ENCODE assay signal across 11 mouse cellular contexts in genomic region chr17:90696071-90696800, GRCm38 (mm10).
DNase-seq lines count a peak whose midpoint lies in the region; ATAC-seq and TF ChIP-seq lines count a peak whose summit lies in the region.
"Had no signal": no experiment of that assay in that cellular context is flagged by ENCODE, and none has a peak within 500 bp of the region (broad histone marks: within the 10 kb centered on the region; RNA-seq: fewer than 3 reads in every experiment).

No protein-coding gene starts in this region.

- peak overlapping the region; percentile 39; the same call in 1 of the 2 replicates for H3K27ac ChIP-seq in cerebellum, adult 2 months (ENCODE audit: insufficient read depth, low read length)
- H3K27ac ChIP-seq in forebrain, embryonic 16.5 days (ENCODE audit: low read length): peak overlapping the region; percentile 31
- peak overlapping the region; percentile 74 for H3K27ac ChIP-seq in midbrain, embryonic 16.5 days (ENCODE audit: low read length)
- H3K27ac ChIP-seq: liver, embryonic 13.5 days had no signal

- H3K36me3 ChIP-seq in forebrain, embryonic 16.5 days (ENCODE audit: control insufficient read depth, insufficient read depth): no peaks in the 10 kb centered on the region
- H3K36me3 ChIP-seq in midbrain, embryonic 16.5 days (ENCODE audit: control insufficient read depth, insufficient read depth, low read length): no peaks in the 10 kb centered on the region
- H3K36me3 ChIP-seq: liver, embryonic 13.5 days had no signal

- no peak for TF ChIP-seq CTCF in cerebellum, adult 2 months (IDR thresholded peaks at IDR 0.05; ENCODE audit: borderline replicate concordance, insufficient read depth, low read depth, low read length)
- no peak for TF ChIP-seq CTCF in brain, embryonic 14.5 days (IDR thresholded peaks at IDR 0.05; ENCODE audit: borderline replicate concordance, extremely low read depth, insufficient read depth, insufficient read length)

- 39% methylated on average over 6 of the region's 6 CpGs for WGBS in cerebellum, adult 2 months
- WGBS in forebrain, embryonic 16.5 days: under 1% methylated on average over 6 of the region's 6 CpGs
- 4% methylated on average over 6 of the region's 6 CpGs for WGBS in midbrain, embryonic 16.5 days

- no peaks in the 10 kb centered on the region for H3K27me3 ChIP-seq in cerebellum, adult 2 months (ENCODE audit: control insufficient read depth, insufficient read depth, low read length)
- H3K27me3 ChIP-seq in forebrain, embryonic 16.5 days (replicated peaks; ENCODE audit: control insufficient read depth, insufficient read depth, low read length): no peaks in the 10 kb centered on the region
- H3K27me3 ChIP-seq in midbrain, embryonic 16.5 days (ENCODE audit: control insufficient read depth, insufficient read depth, low read depth, low read length): no peaks in the 10 kb centered on the region
- H3K27me3 ChIP-seq: liver, embryonic 13.5 days had no signal

- peaks cover 3% of the 10 kb centered on the region; the same call in 1 of the 2 replicates for H3K4me1 ChIP-seq in cerebellum, adult 2 months (ENCODE audit: control insufficient read depth, insufficient read depth, low read length)
- H3K4me1 ChIP-seq in forebrain, embryonic 16.5 days (replicated peaks; ENCODE audit: control insufficient read depth, insufficient read depth, low read length): peaks cover 11% of the 10 kb centered on the region
- peaks cover 15% of the 10 kb centered on the region for H3K4me1 ChIP-seq in midbrain, embryonic 16.5 days (ENCODE audit: control insufficient read depth, insufficient read depth, low read length)
- H3K4me1 ChIP-seq: liver, embryonic 13.5 days had no signal

- TF ChIP-seq POLR2A in cerebellum, adult 2 months (IDR thresholded peaks at IDR 0.05; ENCODE audit: borderline replicate concordance, insufficient read depth, low read length): no peak
- TF ChIP-seq POLR2A in brain, embryonic 14.5 days (IDR thresholded peaks at IDR 0.05; ENCODE audit: borderline replicate concordance, extremely low read depth, insufficient read depth, insufficient read length, poor library complexity, severe bottlenecking): no peak

- DNase-seq in cerebellum, adult 2 months: peak in 1 of 2 experiments; percentile 22
- no peak for DNase-seq in cerebellum, adult 11 months
- peak; percentile 93 for DNase-seq in brain, embryonic 14.5 days (ENCODE audit: low read depth)
- no peak for DNase-seq in spleen, adult 18-20 months
- DNase-seq in lung, postnatal 4 days: no peak
- DNase-seq in liver: no peak
- DNase-seq: adrenal gland, postnatal 25 days; liver, embryonic 13.5 days; thymus, adult 2 months had no signal

- no peak overlapping the region for H3K4me3 ChIP-seq in cerebellum, adult 2 months (replicated peaks; ENCODE audit: insufficient read depth, low read depth, low read length)
- no peak overlapping the region for H3K4me3 ChIP-seq in forebrain, embryonic 16.5 days (replicated peaks; ENCODE audit: low read length)
- no peak overlapping the region for H3K4me3 ChIP-seq in midbrain, embryonic 16.5 days (ENCODE audit: low read depth, low read length)
- H3K4me3 ChIP-seq: liver, embryonic 13.5 days had no signal

- H3K4me2 ChIP-seq in forebrain, embryonic 16.5 days (ENCODE audit: low read length): peak overlapping the region; percentile 3; the same call in 1 of the 2 replicates
- peak overlapping the region; percentile 5; the same call in 1 of the 2 replicates for H3K4me2 ChIP-seq in midbrain, embryonic 16.5 days (ENCODE audit: low read length)
- H3K4me2 ChIP-seq: liver, embryonic 13.5 days had no signal

- no peak overlapping the region for H3K9ac ChIP-seq in forebrain, embryonic 16.5 days (replicated peaks; ENCODE audit: low read depth, low read length)
- 0 out of 2 replicates have a peak overlapping the region, but pooled peaks have one; percentile 38 for H3K9ac ChIP-seq in midbrain, embryonic 16.5 days (ENCODE audit: low read depth, low read length)
- H3K9ac ChIP-seq: liver, embryonic 13.5 days had no signal

- peak; percentile 91 for ATAC-seq in forebrain, embryonic 16.5 days
- ATAC-seq in midbrain, embryonic 16.5 days: peak; percentile 91

- no peaks in the 10 kb centered on the region for H3K9me3 ChIP-seq in forebrain, embryonic 16.5 days (ENCODE audit: control insufficient read depth, low read length)
- no peaks in the 10 kb centered on the region for H3K9me3 ChIP-seq in midbrain, embryonic 16.5 days (replicated peaks; ENCODE audit: control insufficient read depth, low read length, poor library complexity, severe bottlenecking)
- H3K9me3 ChIP-seq: liver, embryonic 13.5 days had no signal
